Mouse (Mus musculus) 416B (cell line): ENCODE results near the gene Inmt.

ENCODE experiments used
- DNase-seq: peaks from one replicate; pipeline ENCODE4 v3.0.0; 2011; ENCODE audit warnings: low read depth

Gene Inmt

DNA sequence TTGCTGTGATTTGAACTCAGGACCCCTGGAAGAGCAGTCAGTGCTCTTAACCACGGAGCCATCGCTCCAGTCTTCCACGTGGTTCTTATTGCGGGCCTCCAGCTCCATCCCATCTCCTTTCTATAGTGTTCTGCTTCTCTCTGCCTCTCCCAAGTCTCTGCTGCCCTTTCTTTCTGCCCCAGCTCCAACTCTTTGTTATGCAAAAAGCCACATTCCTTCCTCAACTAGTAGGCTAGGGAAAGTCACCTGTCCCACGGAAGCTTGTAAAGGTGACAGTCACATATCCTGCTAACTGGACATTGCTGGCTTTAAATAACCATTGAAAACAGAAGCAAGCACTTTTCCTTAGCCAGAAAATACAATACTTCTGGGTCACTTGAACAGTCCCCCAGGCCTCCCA lies 5.0 kb downstream of the Inmt start:
- DNase-seq = no peak

DNA sequence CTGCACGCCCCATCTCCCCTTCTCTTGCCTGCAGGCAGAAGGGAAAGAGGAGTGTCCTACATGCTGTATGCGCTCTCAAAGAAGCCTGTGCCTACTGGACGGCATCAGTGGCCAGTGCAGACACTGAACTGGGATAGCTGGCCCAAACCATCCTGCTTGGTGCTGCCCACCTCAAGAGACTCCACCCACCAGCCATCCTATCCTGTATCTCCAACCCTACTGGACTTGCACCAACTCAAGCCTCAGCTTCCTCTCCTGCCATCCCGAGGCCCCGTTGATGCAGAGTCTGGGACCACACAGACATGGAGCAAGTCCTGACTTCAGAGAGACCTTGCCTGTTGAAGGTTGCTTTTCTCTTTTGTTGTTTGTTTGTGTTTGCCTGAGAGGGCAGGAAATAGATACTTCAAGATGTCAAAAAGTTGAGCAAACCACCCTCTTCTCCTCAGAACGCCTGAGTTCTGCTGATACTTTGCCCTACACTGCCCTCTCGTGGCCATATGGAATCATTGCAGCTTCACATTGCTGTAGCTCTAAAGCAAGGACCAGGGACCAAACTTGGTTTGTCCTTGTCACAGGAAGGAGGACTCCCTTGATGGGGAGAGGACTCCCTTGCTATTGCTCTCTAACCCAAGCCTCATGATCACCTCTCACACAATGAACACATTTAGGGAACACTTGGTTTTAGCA lies 7.9 kb downstream of the Inmt start:
- peak; percentile 70 for DNase-seq

DNA sequence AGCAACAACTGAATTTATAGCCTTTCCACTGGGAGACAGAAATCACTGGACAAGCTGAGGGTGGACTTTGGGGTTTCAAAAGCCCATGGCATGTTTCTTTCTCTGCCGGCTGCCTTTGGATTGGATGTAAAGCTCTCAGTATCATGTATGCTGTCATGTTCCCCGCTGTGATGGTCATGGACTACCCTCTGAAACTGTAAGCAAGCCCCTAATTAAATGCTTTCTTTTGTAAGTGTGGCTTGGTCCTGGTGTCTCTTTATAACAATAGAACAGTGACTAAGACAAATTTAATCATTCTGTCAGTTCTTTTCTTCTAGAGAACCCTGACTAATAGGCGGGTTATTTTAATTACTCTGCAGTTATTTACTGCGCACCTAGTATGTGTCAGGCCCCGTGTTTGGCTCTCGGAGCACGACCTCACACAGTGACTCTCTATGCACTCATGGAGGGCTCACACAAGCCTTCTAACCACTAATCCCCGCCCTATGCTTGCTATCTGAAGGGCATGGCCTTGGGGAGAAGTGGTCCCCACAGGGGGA lies 11.7 kb downstream of the Inmt start:
- no peak for DNase-seq

DNA sequence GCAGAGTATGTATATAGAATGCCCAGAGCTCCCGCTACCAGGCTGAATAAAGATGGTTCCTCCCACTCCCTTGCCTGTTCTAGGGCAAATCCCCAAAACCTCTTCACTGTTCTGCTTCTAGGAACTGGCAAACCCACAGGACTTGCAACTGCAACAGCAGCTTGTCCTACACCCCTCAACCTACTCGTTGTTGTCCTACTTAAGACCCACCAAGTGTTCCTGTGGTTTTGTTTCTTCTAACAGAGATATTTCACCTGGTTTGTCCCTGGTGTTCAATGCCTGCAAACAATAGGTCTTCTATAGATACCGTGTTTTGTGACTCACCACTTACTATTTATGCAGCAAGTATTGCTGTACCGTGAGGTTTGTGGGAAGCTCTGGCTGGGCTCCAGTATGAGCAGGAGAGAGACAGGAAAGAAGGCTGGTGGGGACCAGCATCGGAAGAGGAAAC lies 13.5 kb downstream of the Inmt start:
- peak; percentile 19 for DNase-seq

DNA sequence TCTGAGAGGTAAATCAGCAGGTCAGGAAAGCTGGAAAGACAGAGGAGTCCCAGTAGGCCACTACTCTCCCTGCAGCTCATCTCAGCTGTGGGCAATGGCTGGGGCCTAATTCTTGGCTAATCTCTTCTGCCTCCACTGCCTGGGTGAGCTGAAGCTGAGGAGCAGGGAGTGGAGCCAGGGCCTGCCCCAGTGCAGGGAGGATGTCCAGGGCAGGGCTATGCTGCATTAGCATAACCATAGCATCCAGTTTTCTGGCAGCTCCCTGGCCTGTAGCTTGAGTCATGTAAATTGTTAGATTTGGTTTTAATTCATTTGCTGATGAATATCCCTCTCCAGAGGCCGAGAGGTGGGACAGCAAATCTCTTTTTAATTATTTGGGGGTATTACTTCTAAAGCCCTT lies 15.6 kb downstream of the Inmt start:
- DNase-seq = no peak

DNA sequence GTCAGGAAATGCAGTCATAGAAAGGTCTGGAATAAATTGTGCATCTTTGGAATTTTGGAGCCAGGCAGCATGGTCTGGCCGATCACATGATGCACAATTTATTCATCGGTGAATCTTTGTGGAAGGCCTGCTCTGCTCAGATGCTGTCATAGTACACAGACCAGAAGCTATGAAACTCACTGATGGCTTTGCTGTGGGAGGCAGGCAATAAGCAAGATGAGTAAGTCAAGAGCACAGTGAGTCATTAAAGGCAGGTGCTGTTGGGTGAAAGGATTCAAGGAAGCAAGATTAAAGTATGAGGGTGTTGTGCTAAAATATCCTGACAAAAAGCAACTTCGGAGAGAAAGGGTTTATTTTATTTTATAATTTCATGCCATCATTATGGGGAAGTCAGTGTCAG lies 22.6 kb downstream of the Inmt start:
- DNase-seq = no peak

DNA sequence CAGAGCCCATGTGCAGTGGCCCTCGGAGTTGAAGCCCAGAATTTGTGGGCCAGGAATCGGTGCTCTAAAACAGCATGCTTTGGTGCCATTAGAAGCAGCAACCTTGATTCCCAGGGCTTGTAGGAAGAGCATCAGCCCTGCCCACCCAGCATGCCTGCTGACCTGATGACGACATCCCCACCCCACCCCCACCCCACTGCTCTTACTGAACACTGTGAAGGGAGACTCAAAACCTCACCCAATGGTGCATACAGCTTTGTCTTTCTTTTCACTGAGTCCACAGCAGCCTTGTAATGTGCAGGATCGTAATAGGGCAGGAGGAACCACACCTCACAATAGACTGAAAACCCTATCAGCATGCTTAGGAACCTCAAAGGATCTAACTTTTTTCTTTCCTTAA lies 28.7 kb downstream of the Inmt start:
- DNase-seq = no peak

DNA sequence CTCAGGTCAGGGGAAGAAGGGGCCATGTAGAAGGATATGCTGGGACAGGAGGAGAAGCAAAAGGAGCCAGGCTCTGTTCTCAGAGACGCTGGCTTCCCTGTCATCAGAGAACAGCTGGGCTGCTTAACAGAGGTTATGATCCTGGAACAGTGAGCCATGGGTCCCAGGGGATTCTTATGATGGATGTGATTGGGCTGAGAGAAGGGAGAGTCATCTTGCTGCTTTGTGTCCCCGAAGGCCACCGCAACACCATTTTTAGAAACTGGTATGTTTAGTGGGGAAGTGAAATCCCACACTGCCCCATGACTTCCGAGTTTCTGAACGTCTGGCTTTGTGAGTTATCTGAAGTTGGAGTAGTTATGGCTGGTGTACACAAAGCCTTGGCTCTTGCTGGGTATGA lies 29.6 kb downstream of the Inmt start:
- no peak for DNase-seq

DNA sequence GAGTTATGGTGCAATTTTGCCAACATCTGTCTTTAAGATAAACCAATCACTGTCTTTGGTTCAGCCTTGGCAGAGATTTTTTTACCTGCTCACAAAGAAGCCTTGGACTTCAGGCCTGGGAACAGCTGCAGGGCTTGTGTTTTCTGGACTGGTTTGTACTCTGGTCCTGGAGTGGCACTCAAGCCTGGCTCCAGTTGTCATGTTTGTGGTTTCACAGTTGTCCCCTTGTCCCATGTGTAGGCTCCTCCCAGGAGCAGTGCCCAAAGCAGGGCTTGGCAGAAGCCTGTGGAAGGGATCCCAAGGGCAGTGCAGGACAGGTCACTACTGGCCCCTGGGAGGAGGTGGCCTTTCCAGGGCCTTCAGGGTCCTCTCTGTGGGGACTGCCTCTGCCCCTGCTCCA lies 36.5 kb downstream of the Inmt start:
- no peak for DNase-seq

DNA sequence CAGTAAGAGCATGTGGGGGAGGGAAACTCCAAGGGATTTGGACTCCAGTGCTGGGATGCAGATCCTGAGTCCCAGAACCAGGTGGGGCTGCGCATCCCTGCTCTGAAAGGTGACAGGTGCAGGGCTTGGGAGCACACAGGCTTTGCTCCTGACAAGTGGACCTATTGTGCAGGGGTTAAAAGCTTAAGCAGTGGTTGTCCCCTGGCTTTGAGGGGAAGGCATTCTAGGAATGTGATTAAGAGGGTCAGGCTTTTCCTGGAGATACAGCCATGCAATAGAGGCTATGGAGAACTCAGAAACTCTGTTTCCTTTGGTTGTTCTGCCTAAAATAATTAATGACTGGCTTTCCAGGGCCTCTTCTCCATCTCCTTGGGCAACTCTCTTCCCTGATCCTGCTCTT lies 41.4 kb downstream of the Inmt start:
- no peak for DNase-seq

DNA sequence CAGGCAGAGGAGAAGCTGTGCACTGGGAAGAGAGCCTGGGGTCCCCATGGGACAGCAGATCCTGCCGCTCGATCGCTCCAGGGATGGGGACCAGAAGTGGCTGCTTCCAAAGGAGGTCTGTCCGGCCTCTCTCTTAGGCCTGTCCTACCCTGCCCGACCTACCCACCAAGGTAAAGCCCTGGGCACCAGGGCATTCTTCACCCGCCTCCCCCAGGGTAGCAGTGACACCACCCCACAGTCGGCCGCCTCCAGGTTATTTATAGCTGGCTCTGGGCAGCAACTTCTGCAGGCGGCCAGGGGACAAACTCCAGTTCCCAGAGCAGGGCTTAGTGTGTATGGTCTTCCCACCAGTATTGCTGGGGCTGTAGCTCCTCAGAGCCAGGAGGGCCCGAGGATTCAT lies 42.0 kb downstream of the Inmt start, which contains the start of gene Crhr2:
Crhr2 (minus strand) TSS at position 223 of the 400 bp plus-strand sequence.
- no peak for DNase-seq

DNA sequence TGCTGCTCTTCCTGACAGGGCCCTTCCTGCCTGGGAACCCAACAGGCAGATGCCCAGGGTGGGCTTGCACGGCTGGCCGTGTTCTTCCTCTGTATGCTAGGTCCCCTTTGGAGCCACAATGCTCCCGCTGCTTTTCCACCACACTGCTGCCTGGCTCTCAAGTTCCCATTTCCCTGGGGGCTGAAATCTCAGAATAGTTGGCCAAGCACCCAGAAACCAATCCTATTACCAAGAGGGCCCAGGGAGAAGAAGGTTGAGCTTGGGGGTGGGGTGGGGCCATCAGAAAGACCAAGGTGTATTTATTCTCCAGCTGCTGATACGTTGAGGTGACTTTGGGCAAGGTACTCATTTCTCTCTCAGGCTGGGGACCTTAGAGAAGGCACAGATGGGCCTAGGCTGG lies 43.5 kb downstream of the Inmt start:
- no peak for DNase-seq

DNA sequence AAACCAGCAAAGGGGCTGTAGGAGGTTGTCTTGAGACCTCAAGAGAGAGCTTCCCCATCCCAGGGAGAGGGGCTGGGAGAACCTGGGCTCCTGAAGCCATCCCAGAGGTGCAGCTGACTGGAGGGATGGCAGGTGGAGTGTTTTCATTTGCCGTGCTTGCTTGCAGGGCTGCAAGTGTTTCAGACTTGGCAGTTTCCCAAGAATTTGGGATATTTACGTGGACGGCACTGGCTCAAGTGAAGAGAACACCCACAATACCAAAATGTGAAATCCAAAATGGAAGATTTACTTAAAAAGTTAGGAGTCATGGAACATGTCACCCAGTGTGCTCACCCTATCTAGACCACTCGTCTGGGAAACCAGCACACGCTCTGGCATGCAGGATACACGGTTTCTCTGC lies 44.2 kb downstream of the Inmt start:
- no peak for DNase-seq

DNA sequence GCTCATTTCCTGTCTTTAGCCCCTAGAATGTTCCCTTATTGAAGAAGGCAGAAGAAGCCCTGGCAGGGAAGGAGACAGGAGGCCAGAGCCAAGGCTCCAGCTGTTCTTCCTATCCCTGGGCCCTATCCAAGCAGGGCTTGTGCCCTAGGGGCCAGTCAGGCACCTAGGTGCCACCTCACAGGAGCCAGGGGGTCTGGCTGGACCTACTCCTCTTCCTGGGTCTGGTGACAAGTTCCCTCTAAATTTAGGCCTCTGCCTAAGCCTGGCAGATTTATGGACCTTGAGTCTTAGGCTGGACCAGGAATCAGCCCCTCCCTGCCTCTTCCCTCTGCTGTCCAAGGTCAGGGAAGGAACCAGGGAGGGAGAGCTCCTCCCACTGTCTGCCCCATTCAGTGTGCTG lies 46.5 kb downstream of the Inmt start:
- no peak for DNase-seq

DNA sequence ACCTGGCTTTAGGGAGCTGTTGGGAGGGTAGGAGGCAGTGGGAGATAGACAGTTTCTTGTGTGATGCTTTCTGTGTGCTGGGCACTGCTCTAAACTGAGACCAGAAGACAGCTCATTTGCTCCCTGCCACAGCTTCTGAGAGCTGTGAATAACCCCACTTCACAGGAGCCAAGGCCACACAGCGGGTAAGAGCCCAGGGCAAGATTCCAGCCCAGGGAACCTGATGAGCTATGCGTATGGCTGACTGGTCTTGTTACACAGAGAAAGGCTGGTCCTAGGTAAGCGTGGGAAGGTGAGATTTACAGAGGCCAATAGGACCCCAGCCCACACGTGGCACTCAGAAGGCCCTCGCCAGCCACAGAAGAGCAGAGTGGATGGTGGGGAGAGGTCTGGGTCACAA lies 48.3 kb downstream of the Inmt start:
- no peak for DNase-seq

DNA sequence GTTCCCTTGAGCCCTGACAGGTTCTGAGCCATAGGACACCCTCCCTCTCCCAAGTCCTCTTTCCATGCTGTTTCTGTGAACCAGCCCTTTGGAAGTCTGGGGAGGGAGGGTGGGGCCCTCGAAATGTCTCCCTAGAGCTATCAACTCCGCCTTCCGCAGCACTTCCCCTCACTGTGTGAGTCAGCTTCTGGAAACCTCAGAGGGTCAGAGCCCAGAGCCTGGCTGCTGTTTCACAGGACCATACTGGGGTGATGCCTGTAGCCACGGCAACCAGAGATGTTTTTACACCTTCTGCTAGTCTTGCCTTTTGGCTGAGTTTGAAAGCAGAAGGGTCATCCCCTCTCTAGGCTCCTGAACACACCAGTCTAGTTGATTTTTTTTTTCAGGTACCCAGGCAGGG lies 51.8 kb downstream of the Inmt start:
- peak; percentile 42 for DNase-seq
